Mouse (Mus musculus) embryonic fibroblast, embryonic 13.5 days (primary cell): ENCODE results near the gene Rassf8.

Source experiments
- CTCF ChIP-seq: IDR thresholded peaks from 2 replicates; pipeline ENCODE4 v1.5.1; 2011; ENCODE audit warnings: mild to moderate bottlenecking, control low read depth, low read length, moderate library complexity, borderline replicate concordance; ENCODE audit not compliant: insufficient read depth
- POLR2A ChIP-seq: IDR thresholded peaks from 2 replicates; pipeline ENCODE4 v1.6.1; 2011; ENCODE audit warnings: low read depth, mild to moderate bottlenecking, control low read depth, low read length, moderate library complexity

- no peak for TF ChIP-seq CTCF
- TF ChIP-seq POLR2A = no peak
Observed at GRCm38 (mm10) chr6:145851956-145852355, 105.4 kb downstream of the Rassf8 start.
